Mouse (Mus musculus) layer of hippocampus, adult 2 months (tissue): ENCODE measurements around the gene Rdh7. TPM values are rescaled to one million over a fixed set of nuclear protein-coding genes. Genes with fewer than 3 reads are reported as not detected.

ENCODE experiments used
- total RNA-seq, 2 experiments: library from RNA; stranded (reverse); gene quantifications; 2 replicates each; pipeline ENCODE4 v1.2.3; 2021

Rdh7 gene
- total RNA-seq, 2 experiments from 2014 or later: not detected

Other genes with a start within 250 kb of the Rdh7 start
- 1 to 10 TPM; 6.4 to 6.7 TPM for gene Stat6, start 245.8 kb downstream of the Rdh7 start, total RNA-seq
- gene Nemp1, start 221.9 kb downstream of the Rdh7 start, total RNA-seq: 1 to 10 TPM; 5.8 to 6.8 TPM
- gene Nab2, start 220.2 kb downstream of the Rdh7 start, total RNA-seq: 10 to 100 TPM; 44.0 to 44.4 TPM
- gene Myo1a, start 183.6 kb downstream of the Rdh7 start, total RNA-seq: 1 to 10 TPM in 1 of 2 experiments, under 1 TPM in 1; 0.59 to 1.1 TPM
- gene Tac2, start 164.3 kb downstream of the Rdh7 start, total RNA-seq: 1 to 10 TPM; 2.2 to 3.6 TPM
- 10 to 100 TPM; 10.5 to 11.5 TPM for gene Zbtb39, start 149.3 kb downstream of the Rdh7 start, total RNA-seq
- gene Gpr182, start 137.1 kb downstream of the Rdh7 start, total RNA-seq: 1 to 10 TPM; 1.2 to 1.7 TPM
- gene Rdh1, start 129.1 kb downstream of the Rdh7 start, total RNA-seq: under 1 TPM in 1 of 2 experiments, not detected in 1; 0.18 TPM
- under 1 TPM in 1 of 2 experiments, not detected in 1; 0.39 TPM for gene Rdh16f1, start 129.0 kb downstream of the Rdh7 start, total RNA-seq
- gene Rdh9, start 112.4 kb downstream of the Rdh7 start, total RNA-seq: under 1 TPM in 1 of 2 experiments, not detected in 1; 0.61 TPM
- gene Rdh16, start 87.7 kb downstream of the Rdh7 start, total RNA-seq: under 1 TPM; 0.17 to 0.26 TPM
- not detected for gene Rdh19, start 38.9 kb downstream of the Rdh7 start, total RNA-seq
- not detected for gene Rdh16f2, start 22.3 kb downstream of the Rdh7 start, total RNA-seq
- under 1 TPM in 1 of 2 experiments, not detected in 1; 0.12 TPM for gene Sdr9c7, start 9.7 kb upstream of the Rdh7 start, total RNA-seq
- gene Hsd17b6, start 118.8 kb upstream of the Rdh7 start, total RNA-seq: not detected
- 1 to 10 TPM; 7.7 to 8.0 TPM for gene Prim1, start 126.4 kb upstream of the Rdh7 start, total RNA-seq
- 100 to 1,000 TPM; 333 to 336 TPM for gene Naca, start 146.8 kb upstream of the Rdh7 start, total RNA-seq
- 100 to 1,000 TPM; 135 to 142 TPM for gene Ptges3, start 170.1 kb upstream of the Rdh7 start, total RNA-seq
- gene Atp5b, start 194.5 kb upstream of the Rdh7 start, total RNA-seq: 1,000 to 10,000 TPM; 1,635 to 1,673 TPM
- 10 to 100 TPM; 42.8 to 45.5 TPM for gene Baz2a, start 202.8 kb upstream of the Rdh7 start, total RNA-seq